Mouse (Mus musculus): ENCODE results near the gene Tspyl1. TPM values are rescaled to one million over a fixed set of nuclear protein-coding genes. Genes with fewer than 3 reads are reported as not detected.

Gene Tspyl1
- 19.5 and 26.6 TPM in 2 replicates for polyA plus RNA-seq (2012)

DNA sequence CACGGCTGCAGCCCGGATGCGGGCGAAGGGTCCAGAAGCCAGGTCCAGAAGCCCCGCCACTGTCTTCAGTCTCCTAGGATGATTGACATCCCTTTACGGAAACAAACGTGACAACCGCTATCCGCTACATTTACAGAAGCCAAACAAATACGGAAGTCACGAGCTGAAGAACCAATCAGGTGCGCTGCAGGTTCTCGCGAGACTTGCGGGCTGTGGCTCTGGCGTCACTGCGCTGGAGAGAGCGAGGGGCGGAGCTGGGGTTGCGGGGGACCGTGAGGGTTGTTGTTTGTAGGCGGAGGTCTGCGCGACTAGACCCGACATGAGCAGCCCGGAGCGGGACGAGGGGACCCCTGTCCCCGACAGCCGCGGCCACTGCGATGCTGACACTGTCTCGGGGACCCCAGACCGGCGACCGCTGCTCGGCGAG, at the start of gene Tspyl1:
TSS of gene Tspyl1 (plus strand) at position 229 of the 427 bp plus-strand sequence.
- no peak for TF ChIP-seq GATA1 (IDR thresholded peaks at IDR 0.05; ENCODE audit: low read length)

DNA sequence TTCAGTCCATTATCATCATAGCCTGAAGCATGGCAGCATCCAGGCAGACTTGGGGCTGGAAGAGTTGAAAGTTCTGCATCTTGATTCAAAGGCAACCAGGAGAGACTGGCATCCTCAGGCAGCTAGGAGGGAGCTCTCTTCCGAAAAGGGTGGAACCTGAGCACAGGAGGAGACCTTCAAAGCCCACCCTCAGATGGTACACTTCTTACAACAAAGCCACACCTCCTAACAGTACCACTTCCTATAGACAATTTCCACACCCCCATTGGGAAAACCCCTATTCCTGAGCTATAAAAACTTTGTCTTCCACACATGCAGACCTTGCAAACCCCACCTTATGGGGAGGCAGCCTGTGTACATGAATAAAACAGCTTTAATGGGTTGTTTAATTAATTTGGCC, 48.6 kb upstream of the Tspyl1 start:
- no peak for TF ChIP-seq GATA1 (IDR thresholded peaks at IDR 0.05; ENCODE audit: low read length)

DNA sequence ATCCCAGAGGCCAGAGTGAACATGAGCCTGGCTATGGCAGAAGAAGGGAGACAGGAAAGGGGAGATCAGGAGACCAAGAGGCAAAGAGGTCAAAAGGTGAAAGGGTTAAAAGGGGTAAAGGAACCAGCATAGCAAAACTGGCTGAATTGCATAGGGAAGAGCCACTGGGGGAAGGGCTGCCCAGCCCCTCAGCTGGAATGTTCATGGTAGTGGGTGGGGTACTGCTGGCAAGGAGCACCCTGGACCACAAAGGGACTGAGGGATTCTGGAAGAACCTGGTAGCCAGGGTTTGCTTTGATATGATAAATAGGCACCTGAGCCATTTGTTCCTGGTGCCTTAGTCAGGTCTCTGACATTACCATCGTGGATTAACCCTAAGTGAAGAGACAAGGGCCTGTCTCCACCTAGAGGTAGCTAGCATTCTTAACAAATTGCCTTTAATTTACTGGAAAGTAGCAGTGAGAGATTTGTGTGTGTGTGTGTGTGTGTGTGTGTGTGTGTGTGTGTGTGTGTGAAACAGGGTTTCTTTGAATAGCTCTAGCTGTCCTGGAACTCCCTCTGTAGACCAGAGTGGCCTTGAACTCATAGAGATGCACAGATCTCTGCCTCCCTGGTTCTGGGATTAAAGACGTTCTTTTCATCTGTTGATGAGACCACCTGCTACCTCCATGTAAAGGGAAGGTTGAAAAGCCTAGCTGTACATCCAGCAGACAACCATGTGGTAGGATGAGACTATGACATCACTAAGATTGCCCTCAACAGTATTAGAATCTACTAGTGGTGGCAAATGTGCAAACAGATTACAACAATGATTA, 47.9 kb upstream of the Tspyl1 start:
- TF ChIP-seq GATA1 (IDR thresholded peaks at IDR 0.05; ENCODE audit: low read length), result no peak

DNA sequence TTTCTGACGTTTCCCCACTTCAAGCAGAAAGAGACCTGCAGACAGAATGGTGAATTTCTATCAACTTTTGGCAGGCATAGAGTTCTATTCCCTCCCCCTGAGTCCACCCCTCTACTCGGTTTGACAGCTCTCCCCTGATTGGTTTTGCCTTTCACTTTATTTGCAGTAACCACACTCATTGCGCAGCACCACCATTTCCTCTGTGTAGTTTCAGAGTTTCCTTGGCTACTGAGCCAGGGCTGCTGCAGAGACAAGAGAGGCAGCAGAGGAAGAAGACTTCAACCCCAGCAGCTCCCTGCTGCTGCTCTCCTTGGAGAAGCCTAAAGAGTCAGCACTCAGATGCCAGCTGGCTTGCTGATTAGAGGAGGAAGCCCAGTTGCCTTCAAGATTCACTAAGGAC, 46.6 kb upstream of the Tspyl1 start:
- TF ChIP-seq GATA1 (IDR thresholded peaks at IDR 0.05; ENCODE audit: low read length), result no peak

DNA sequence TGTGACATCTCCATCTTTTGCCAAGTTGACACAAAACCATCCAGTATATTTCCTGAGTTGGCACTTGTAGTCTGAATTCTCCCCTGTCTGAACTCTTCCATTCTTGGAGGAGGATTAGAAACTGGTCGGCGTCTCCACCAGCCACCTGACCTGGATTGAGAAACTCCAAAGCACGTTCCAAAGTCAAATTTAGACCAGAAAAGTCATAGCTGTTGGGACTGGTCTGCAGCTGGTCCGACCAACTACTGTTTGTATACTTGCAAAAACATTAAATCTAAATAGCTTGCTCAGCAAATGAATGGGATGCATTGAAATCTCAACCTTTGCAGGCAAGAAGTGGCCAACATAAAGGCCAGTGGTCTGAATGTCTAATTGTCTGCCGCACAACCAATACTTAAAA, 45.4 kb upstream of the Tspyl1 start:
- TF ChIP-seq GATA1 (IDR thresholded peaks at IDR 0.05; ENCODE audit: low read length), result no peak

DNA sequence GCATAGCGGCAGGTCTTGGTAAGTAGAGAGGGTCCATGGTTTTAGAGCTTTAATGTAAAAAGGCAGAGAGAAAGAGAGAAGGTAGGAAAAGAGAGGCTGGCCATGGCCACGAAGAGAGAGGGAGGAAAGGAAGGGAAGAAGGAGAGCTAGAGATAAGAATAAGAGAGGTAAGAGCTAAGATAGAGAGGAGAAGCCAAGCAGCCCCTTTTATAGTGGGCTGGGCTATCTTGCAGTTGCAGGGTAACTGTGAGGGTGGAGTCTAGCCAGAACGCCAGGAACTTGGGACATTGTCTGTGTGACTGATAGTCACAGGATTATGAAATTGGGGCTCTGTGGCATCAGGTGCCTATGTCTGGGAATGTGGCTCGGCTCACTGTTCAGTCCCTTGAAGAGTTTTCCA, 43.5 kb upstream of the Tspyl1 start:
- no peak for TF ChIP-seq GATA1 (IDR thresholded peaks at IDR 0.05; ENCODE audit: low read length)

DNA sequence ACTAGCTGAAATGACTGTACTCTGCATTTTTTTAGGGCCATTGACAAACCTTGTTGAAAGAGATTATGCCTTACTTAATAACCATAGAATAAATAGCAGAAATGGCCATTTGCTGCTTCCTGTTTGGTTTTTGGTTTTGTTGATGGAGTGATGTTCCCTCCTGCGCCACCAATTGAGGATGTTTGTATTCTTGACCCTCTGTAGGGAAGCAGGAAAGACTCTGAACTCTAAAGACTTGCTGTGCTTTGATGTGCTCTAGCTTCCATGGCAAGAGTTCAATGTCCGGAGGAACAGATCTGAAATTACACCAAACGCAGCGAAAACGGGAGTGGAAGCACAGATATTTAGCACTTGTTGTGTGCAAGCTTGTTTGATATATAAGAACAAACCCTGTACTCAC, 37.2 kb upstream of the Tspyl1 start:
- no peak for TF ChIP-seq GATA1 (IDR thresholded peaks at IDR 0.05; ENCODE audit: low read length)

DNA sequence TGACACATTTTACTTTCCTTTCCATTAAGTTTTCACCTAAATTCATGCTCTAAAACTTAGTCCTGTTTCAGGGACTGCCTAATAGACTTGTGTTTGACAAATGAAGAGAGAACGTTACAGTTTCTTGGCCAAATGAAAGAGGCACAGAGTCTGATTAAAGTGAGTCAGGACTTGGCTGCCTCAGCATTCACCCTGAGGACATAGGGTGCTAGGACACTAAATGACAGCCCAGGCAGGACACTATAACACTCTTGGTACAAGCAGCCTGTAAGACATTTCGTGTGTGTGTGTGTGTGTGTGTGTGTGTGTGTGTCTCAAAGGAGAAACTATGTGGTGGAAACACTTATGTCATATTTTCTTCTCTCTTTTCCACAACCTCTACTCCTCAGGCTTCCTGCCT, 35.9 kb upstream of the Tspyl1 start:
- TF ChIP-seq GATA1 (IDR thresholded peaks at IDR 0.05; ENCODE audit: low read length), result no peak

DNA sequence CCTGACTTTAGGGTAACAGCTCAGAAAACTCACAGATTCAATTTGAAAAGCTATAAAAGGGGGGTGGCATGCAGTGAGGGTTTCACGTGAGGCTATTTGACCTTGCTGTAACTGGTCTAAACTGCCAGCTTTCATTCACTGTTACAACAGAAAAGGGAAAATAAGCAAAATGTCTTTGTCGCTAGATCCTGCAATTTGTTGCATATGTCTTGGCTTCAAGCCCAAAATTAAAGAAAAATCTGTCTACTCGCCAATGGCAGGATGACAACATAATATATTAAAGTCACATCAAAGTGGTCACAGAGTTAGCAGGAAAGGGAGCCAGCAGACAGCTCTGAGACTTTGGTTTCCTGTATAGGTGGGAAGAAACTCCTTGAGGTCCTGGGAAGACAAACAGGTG, 34.2 kb upstream of the Tspyl1 start:
- TF ChIP-seq GATA1 (IDR thresholded peaks at IDR 0.05; ENCODE audit: low read length), result no peak

DNA sequence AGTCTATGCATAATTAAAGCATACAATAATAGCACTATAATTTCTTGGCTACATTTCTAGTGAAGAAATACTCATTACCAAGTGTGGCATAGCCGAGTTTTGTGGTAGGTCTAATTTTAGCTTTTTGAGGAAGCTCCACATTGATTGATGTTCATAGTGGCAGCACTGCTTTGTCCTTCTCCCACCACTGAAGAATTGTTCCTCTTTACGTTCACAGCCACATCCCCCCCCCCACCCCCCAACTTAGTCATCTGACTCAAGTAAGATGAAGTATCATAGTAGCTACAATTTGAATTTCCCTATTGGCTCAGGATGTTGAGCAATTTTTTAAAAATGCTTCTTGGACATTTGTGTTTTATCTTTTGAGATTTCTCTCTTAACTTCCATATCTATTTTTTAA, 32.4 kb upstream of the Tspyl1 start:
- no peak for TF ChIP-seq GATA1 (IDR thresholded peaks at IDR 0.05; ENCODE audit: low read length)

DNA sequence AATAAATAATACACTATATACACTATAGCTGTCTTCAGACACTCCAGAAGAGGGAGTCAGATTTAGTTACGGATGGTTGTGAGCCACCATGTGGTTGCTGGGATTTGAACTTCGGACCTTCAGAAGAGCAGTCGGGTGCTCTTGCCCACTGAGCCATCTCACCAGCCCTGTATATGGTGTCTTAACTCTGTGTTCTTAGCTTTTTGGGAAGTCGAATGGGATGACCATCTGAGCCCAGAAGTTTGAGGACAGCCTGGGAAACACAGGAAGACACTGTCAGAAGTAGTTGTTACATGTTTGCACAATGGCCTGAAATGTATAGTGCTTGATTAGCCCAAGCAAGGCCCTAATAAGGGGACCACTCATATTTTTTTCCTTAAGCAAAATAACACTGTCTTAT, 16.9 kb upstream of the Tspyl1 start:
- TF ChIP-seq GATA1 (IDR thresholded peaks at IDR 0.05; ENCODE audit: low read length), result no peak

DNA sequence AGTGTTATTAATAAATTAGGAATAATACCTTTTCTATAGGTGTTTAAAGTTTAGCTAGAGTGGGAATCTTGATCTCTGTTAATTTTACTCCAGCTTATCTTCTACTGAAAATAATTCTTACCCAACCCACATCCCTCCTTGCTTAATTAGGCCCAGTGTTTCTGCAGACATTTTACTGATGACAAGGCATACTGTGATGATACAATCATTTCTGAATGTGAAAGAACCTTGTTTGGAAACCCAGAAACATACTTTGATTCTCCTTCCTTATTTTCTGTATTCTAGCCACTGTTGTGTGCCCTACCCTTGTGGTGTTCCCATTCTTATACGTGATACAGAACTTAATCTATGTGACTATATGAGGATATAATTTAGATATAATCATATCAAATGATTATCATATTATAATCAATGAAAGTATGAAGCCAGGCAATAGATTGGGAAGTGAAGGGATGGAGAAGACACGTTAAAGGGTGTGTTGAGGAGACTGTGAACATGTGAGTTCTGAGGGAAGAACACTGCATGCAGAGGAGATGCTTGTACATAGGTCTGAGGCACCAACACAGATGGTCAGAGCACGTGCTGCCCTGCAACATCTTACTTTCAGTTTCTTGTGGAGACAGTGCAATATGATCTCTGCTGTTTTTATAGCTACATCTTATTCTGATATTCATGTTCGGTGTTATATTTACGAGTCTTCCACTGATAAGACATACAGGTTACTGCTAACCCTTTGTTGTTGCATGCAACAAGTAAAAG, 14.5 kb upstream of the Tspyl1 start:
- TF ChIP-seq GATA1 (IDR thresholded peaks at IDR 0.05; ENCODE audit: low read length), result no peak

DNA sequence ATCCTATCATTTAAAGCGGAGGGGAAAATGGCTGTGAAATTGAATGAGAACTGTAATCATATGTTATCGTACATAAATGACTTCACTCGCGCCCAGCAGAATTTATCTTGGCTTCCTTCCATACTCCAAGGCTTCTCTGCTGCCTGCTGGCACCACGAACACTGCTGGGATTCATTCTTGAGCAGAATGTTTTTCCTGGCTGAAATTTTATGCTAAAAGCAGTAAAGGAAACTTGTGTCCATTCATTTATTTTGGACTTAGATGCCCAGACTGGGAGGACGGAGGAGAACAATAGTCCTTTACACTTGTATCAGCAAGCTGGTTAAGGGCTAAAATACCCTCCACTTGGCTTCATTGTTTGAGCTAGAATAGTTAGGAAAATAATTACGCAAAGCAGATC, 10.3 kb upstream of the Tspyl1 start:
- no peak for TF ChIP-seq GATA1 (IDR thresholded peaks at IDR 0.05; ENCODE audit: low read length)

DNA sequence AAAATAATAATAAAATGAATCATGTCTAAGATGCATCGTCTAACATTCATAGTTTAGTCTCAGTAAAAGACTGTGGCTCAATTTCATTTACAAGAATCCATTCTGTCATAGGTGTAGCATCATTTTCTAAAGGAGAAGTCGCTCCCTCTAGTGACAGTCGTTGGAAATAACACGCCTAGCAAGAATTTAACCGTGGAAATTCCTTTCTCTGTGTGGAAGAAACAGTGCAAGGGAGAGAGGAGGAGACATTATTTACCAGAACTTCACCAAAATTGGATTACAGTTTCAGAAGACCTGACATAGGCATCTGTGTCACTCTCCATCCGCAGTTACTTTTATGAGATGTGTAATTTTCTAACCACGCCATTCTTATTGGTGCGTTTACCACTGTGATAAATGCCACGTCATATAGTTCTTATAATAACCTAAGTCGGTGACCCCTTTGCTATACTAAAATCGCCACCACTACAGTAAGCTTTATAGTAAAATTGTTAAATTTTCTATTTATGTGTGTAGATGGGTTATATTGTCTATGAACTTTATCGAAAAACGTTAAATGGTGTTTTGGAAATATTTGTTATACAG, 1.3 kb upstream of the Tspyl1 start:
- TF ChIP-seq GATA1 (IDR thresholded peaks at IDR 0.05; ENCODE audit: low read length), result no peak

DNA sequence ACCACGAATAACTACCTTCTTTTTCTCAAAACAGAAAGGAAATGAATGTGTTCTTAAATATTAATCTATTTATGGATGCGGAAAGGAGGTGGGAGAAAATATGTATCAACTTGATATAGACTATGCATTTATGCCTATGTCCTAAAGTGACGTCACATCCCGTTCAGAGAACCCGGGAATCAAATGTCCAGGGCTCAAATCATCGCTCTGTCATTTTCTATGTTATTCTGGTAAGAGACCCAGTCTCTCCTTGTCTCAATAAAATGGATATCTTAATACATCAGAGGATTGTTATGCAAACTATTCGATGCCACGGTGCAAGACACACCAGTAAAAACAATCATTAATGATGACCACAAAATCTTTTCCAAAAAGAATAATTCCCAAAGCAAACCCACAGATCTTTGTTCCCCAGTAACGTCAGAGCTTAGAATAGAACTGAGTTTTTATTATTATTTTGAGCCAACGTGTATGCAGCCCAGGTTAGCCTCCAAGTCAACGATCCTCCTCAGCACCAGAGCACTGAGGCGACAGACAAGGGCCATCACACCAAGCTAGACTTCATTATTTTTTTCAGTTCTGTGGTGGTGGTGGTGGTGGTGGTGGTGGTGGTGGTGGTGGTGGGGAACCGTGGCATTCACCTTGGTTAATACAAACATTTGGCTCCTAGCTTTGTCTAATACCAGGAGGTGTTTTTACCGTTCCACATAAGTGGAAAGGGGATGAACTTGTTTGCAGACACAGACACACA, 604 bp upstream of the Tspyl1 start:
- no peak for TF ChIP-seq GATA1 (IDR thresholded peaks at IDR 0.05; ENCODE audit: low read length)

Measured in G1E-ER4 (cell line).